Mouse (Mus musculus) myocyte (in vitro differentiated cells): Measurements from ENCODE around the gene Atp13a3. TPM values are rescaled to one million over a fixed set of nuclear protein-coding genes. Genes with fewer than 3 reads are reported as not detected.
A peak's percentile ranks its signal among the peaks of the same experiment; 100 is the strongest.

Source experiments
- H3K27me3 ChIP-seq: one replicate; pipeline ENCODE4 v1.6.1; 2011; ENCODE audit not compliant: control insufficient read depth, insufficient read depth, insufficient read length
- H3K36me3 ChIP-seq: one replicate; pipeline ENCODE4 v1.6.1; 2011; ENCODE audit not compliant: control insufficient read depth, insufficient read depth
- H3K4me2 ChIP-seq: one replicate; pipeline ENCODE4 v1.6.1; 2011; ENCODE audit warnings: low read depth, control low read depth
- H3K4me3 ChIP-seq: one replicate; pipeline ENCODE4 v1.5.1; 2011; ENCODE audit warnings: mild to moderate bottlenecking, control low read depth, moderate library complexity
- H3K79me2 ChIP-seq: one replicate; pipeline ENCODE4 v1.6.1; 2011; ENCODE audit not compliant: control insufficient read depth, insufficient read depth
- H3ac ChIP-seq: one replicate; pipeline ENCODE4 v1.6.1; 2011; ENCODE audit not compliant: control insufficient read depth, insufficient read length
- CEBPB ChIP-seq: IDR thresholded peaks from 2 replicates; pipeline ENCODE4 v1.6.1; 2011; ENCODE audit warnings: mild to moderate bottlenecking, moderate library complexity; ENCODE audit not compliant: poor library complexity, insufficient read depth, severe bottlenecking
- E2F4 ChIP-seq: IDR thresholded peaks from one replicate; pipeline ENCODE4 v1.6.1; 2011; ENCODE audit warnings: mild to moderate bottlenecking, control low read depth, moderate library complexity; ENCODE audit not compliant: insufficient read depth
- MAX ChIP-seq: IDR thresholded peaks from one replicate; pipeline ENCODE4 v1.6.1; 2011; ENCODE audit warnings: low read depth, mild to moderate bottlenecking, control low read depth
- MYOD1 ChIP-seq, 3 experiments: IDR thresholded peaks; one replicate each; pipeline ENCODE4 v1.6.1; 2011; ENCODE audit warnings: control low read depth in 2 of 3, low read depth in 2 of 3, mild to moderate bottlenecking in 2 of 3, moderate library complexity in 1 of 3; ENCODE audit not compliant: insufficient read length in 2 of 3, control insufficient read depth in 1 of 3
- MYOG ChIP-seq, 3 experiments: IDR thresholded peaks; one replicate each; pipeline ENCODE4 v1.6.1; 2011; ENCODE audit warnings: control low read depth in 2 of 3, low read depth in 2 of 3, mild to moderate bottlenecking in 2 of 3; ENCODE audit not compliant: insufficient read length in 2 of 3, control insufficient read depth in 1 of 3, insufficient read depth in 1 of 3
- POLR2A ChIP-seq: IDR thresholded peaks from one replicate; pipeline ENCODE4 v1.6.1; 2011; ENCODE audit warnings: low read depth, mild to moderate bottlenecking, control low read depth, moderate library complexity; ENCODE audit not compliant: insufficient read length
- POLR2AphosphoS2 ChIP-seq: IDR thresholded peaks from one replicate; pipeline ENCODE4 v1.6.1; 2011; ENCODE audit warnings: low read depth, control low read depth; ENCODE audit not compliant: insufficient read length
- REST ChIP-seq: IDR thresholded peaks from one replicate; pipeline ENCODE4 v1.6.1; 2011; ENCODE audit warnings: mild to moderate bottlenecking, control low read depth, moderate library complexity; ENCODE audit not compliant: insufficient read depth, insufficient read length
- SRF ChIP-seq: IDR thresholded peaks from one replicate; pipeline ENCODE4 v1.6.1; 2011; ENCODE audit warnings: low read depth; ENCODE audit not compliant: control insufficient read depth, insufficient read length
- TCF12 ChIP-seq: IDR thresholded peaks from one replicate; pipeline ENCODE4 v1.6.1; 2011; ENCODE audit warnings: mild to moderate bottlenecking, control low read depth; ENCODE audit not compliant: poor library complexity, insufficient read depth, severe bottlenecking
- TCF3 ChIP-seq: IDR thresholded peaks from one replicate; pipeline ENCODE4 v1.6.1; 2011; ENCODE audit warnings: low read depth, control low read depth; ENCODE audit not compliant: insufficient read length
- USF1 ChIP-seq: IDR thresholded peaks from one replicate; pipeline ENCODE4 v1.6.1; 2011; ENCODE audit warnings: low read depth, mild to moderate bottlenecking, control low read depth, moderate library complexity
- polyA plus RNA-seq: library from polyadenylated mRNA; unstranded; fragments of >200 nt; fragmentation: generic; extraction: Trizol; gene quantifications from one replicate; pipeline ENCODE4 v1.2.1, GENCODE M21; 2012; ENCODE audit warnings: missing spikeins

Gene Atp13a3
- polyA plus RNA-seq, 1 experiment, result 53.4 TPM

- TF ChIP-seq POLR2AphosphoS2, result no peak
- TF ChIP-seq MYOG (IDR thresholded peaks at IDR 0.05; ENCODE audit: control insufficient read depth in 1 of 3, insufficient read depth in 1 of 3, insufficient read length in 2 of 3, low read depth in 2 of 3), result no peak
- TF ChIP-seq REST, result no peak
- no peak for TF ChIP-seq POLR2A
- TF ChIP-seq CEBPB, result no peak
- no peak for TF ChIP-seq SRF
- TF ChIP-seq TCF12, result no peak
- TF ChIP-seq MYOD1 (IDR thresholded peaks at IDR 0.05; ENCODE audit: control insufficient read depth in 1 of 3, insufficient read length in 2 of 3, low read depth in 2 of 3), result no peak
- TF ChIP-seq MAX, result no peak
- no peak for TF ChIP-seq E2F4
- TF ChIP-seq TCF3, result no peak
- TF ChIP-seq USF1, result no peak
- Histone ChIP-seq H3K36me3 (no peaks in the 10 kb centered on the region), H3ac (no peak overlapping the region), H3K27me3 (no peaks in the 10 kb centered on the region), H3K4me2 (no peak overlapping the region), H3K4me3 (no peak overlapping the region), H3K79me2 (no peaks in the 10 kb centered on the region)
Observed at GRCm38 (mm10) chr16:30447642-30448041, 41.9 kb upstream of the Atp13a3 start.

DNA sequence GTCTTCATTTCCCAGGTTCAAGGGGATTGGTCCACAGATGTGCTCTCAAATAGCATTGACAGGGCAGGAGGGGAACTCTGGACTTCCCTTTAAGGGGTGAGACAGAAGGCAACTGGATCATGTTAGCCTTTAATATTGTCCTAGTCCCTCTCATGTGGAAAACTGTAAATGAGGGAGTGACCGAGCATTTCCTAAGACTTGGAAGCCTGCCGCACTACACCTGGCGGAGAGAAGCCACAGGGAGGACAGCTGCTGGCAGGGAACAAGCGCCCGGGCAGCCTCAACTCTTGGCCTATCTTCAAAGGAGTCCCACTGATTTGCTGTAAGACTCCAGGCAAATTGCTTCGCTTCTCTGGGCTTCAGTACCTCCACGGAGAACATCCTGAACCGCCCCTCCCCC is 37.6 kb upstream of the Atp13a3 start:
- H3K36me3 ChIP-seq, result no peaks in the 10 kb centered on the region
- H3K4me2 ChIP-seq, result no peak overlapping the region
- peak; percentile 55 for TF ChIP-seq TCF12
- no peak for TF ChIP-seq USF1
- TF ChIP-seq MYOD1 (IDR thresholded peaks at IDR 0.05; ENCODE audit: control insufficient read depth in 1 of 3, insufficient read length in 2 of 3, low read depth in 2 of 3), result peak; percentile 13 to 90 (median 80)
- peak; percentile 60 to 93 (median 67) for TF ChIP-seq MYOG (IDR thresholded peaks at IDR 0.05; ENCODE audit: control insufficient read depth in 1 of 3, insufficient read depth in 1 of 3, insufficient read length in 2 of 3, low read depth in 2 of 3)
- TF ChIP-seq REST, result no peak
- TF ChIP-seq TCF3, result peak; percentile 24
- TF ChIP-seq CEBPB, result no peak
- TF ChIP-seq MAX, result no peak
- TF ChIP-seq POLR2A, result no peak
- TF ChIP-seq SRF, result no peak
- TF ChIP-seq E2F4, result no peak
- TF ChIP-seq POLR2AphosphoS2, result no peak
- no peaks in the 10 kb centered on the region for H3K79me2 ChIP-seq
- no peak overlapping the region for H3ac ChIP-seq
- no peaks in the 10 kb centered on the region for H3K27me3 ChIP-seq
- H3K4me3 ChIP-seq, result no peak overlapping the region

DNA sequence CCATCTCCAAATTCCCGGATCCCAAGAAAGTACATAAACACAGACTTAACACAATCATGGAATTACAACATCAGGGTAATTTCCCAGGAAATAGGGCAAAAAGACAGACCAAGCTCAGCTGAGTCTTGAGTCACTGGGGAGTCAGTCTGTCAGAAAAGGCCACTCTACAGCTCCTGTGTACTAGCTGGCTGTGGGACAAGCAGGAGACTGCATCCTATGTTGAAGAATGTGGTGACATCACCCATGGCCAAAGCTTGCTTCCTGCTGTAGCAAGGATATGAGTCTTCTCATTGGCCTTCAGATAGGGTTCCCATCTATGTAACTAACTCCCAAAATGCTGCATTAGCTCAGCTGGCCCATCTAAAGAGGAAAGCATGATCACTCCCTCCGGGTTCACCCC is 36.7 kb upstream of the Atp13a3 start:
- Histone ChIP-seq H3K4me2 (no peak overlapping the region), H3K27me3 (no peaks in the 10 kb centered on the region), H3K36me3 (no peaks in the 10 kb centered on the region), H3ac (no peak overlapping the region), H3K79me2 (no peaks in the 10 kb centered on the region), H3K4me3 (no peak overlapping the region)
- TF ChIP-seq POLR2A, result no peak
- TF ChIP-seq MYOD1 (IDR thresholded peaks at IDR 0.05; ENCODE audit: control insufficient read depth in 1 of 3, insufficient read length in 2 of 3, low read depth in 2 of 3), result no peak
- TF ChIP-seq USF1, result no peak

DNA sequence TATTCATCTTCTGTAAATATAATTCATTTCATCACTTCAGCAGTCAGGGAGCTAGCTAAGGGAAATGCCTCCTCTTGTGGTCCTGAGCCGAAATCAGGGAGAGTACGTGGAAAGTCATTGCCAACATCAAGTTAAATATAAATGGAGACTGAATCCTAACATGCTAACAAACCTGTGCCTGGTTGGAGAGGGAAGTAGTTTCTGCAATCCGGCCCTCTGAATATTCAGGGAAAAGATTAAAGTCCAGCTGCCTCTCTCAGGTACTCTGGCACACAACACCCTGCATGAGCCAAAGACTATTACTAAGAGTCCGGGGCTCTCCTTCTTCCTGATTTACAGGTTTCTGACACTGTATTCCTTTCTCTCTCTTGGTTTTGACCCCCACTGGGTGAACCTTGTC is 35.6 kb upstream of the Atp13a3 start:
- H3K4me3 ChIP-seq, result no peak overlapping the region

DNA sequence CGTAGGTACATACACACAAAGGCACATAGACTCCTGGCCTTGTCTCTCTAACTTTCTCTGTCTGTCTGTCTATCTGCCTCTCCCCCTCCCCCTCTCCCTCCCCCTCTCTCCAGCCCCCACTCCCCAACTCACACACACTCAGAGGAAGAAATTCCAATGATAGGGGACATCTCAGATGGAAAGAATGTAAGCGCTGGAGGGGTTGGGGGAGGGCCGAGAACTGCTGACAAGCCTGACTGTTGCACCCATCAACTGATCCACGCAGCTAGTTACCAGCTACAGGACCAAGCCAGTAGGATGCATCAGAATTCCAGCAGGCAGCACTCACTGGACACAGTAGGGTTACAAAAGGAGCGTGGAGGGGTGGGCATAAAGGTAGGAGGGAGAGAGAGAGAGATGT is 34.1 kb upstream of the Atp13a3 start:
- no peaks in the 10 kb centered on the region for H3K79me2 ChIP-seq
- TF ChIP-seq POLR2A (no peak), SRF (no peak), USF1 (no peak), CEBPB (no peak), MYOD1 (IDR thresholded peaks at IDR 0.05; ENCODE audit: control insufficient read depth in 1 of 3, insufficient read length in 2 of 3, low read depth in 2 of 3) (no peak), TCF3 (no peak), MYOG (IDR thresholded peaks at IDR 0.05; ENCODE audit: control insufficient read depth in 1 of 3, insufficient read depth in 1 of 3, insufficient read length in 2 of 3, low read depth in 2 of 3) (no peak), POLR2AphosphoS2 (no peak), TCF12 (no peak), E2F4 (no peak)
- H3ac ChIP-seq, result no peak overlapping the region
- H3K27me3 ChIP-seq, result no peaks in the 10 kb centered on the region
- no peak overlapping the region for H3K4me2 ChIP-seq
- no peaks in the 10 kb centered on the region for H3K36me3 ChIP-seq
- no peak overlapping the region for H3K4me3 ChIP-seq

More for the DNA sequence above, 35.6 kb upstream of the Atp13a3 start:
- H3K79me2 ChIP-seq, result no peaks in the 10 kb centered on the region
- TF ChIP-seq POLR2A, result no peak
- TF ChIP-seq SRF, result no peak
- no peak for TF ChIP-seq E2F4
- no peak for TF ChIP-seq MYOD1 (IDR thresholded peaks at IDR 0.05; ENCODE audit: control insufficient read depth in 1 of 3, insufficient read length in 2 of 3, low read depth in 2 of 3)
- H3K4me2 ChIP-seq, result no peak overlapping the region
- no peaks in the 10 kb centered on the region for H3K27me3 ChIP-seq
- no peak overlapping the region for H3ac ChIP-seq
- H3K36me3 ChIP-seq, result no peaks in the 10 kb centered on the region
